Mouse (Mus musculus) cerebellum, adult 11-12 months (tissue): ENCODE measurements around the gene Zmynd11.
"Not testable (repeated sequence)": the region's sequence is repeated elsewhere in the genome, so short reads cannot be mapped to it uniquely, and the experiment has no call there.

ENCODE experiments used
- DNase-seq: peaks from one replicate; pipeline ENCODE4 v3.0.0; 2022

Zmynd11 gene

DNA sequence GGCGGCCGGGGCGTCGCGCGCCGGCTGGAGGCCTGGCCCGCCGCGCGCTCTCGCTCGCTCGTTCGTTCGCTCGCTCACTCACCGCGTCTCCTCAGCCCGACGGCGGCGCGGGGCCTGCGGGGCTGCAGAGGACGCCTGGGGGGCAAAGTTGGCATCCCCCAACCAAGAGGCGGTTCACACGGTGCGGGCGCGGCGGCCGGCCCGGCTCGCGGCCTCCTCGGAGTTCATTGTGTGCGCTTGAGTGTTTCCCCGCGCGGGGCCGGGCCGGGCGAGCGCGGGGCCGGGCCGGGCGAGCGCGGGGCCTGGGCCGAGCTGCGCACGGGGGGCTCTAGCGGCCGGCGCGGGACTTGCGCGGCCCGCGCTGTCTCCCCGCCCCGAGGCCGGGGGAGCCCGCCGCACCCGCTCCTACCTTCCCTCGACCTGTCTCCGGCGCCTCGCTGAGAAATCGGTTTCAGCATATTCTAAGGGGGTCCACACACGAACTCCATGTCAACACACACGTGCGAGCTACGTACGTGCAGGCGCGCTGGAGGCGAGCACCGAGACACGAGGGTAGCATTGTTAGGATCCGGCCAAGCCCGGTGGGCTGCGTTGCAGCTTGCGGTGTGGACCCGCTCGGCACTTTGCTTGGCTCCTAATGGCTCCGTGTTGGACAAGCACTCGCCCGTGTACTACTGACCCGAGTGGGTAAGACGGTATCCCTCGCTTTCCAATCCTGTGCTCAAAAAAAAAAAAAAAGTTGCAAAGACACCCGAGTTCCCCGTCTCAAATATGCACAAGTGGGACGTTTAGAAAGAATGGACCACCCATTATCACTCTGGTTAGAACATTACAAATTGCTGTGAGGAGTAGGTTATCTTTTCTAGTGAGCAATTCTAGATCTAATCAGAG, at the start of gene Zmynd11:
TSS of gene Zmynd11 (minus strand) at position 685 of the 891 bp plus-strand sequence.
- DNase-seq, result peak; percentile 63

DNA sequence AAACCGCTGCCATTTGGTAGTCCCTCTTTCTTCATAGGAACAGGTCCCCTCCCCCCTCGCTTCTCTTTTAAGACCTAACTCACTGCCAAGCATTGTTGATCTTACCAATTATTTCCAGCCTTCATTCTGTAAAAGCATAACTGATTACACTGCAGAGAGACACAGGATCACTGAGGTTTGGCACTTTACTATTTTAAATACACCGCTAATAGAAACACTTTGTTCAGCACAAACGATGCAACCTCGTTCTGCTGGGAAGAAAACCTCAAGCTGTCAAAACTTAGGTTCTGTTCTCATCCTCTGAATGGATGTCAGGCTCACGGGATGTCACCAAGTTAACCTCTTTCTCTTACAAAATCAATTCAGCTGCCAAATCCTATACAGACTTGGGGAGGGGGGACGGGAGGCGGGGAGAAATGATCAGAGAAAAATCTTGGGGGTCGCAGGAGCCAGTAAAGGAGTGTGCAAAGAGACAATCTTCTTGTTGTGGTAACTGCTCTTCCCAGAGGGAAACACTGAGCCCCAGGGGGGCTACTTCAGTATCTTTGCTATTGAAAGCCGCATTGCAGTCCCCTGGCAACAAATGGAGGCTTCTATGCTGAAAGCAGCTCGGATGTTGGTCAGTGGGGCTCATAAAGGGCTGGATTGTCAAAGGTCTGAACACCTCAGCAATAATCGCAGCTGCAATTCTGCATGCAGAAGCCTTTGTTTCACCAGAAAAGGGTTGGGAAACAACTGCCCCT, 30.9 kb upstream of the Zmynd11 start:
- DNase-seq, result no peak

DNA sequence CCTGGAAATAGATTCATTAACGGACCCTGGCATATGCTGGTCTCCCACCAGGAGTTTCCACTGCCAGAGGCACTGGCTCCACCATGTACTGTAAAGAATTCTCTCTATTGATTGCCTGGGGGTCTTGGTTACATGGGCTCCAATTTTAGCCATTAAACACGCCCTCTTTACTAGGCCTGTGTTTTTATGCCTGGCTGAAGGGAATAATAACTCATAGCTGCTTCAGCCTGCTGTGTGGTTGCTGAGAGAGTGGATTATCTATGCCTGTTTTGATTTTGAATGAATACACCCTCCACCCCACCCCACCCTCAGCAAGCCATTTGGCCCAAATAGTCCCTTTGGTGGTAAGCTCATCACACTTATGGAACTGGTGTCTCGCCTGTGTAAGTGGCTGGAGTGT, 20.9 kb upstream of the Zmynd11 start:
- no peak for DNase-seq

DNA sequence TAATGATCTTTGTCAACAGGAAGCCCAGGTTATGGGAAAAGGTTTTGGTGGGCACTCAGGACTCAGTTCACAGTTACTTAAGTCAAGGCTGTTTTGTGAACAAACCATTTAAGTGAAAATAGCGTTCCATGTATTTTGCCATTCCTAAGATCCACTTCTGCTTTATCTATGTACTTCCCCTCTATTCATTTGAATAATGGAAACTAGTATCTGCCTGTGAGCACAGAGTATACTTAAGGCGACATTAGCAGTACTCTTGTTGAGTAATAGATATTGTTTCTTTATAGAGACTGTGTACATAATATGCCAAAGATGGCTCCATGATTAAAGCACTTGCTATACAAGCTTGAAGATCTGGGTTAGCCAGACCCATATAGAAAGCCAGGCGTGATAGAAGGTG, 18.6 kb upstream of the Zmynd11 start:
- DNase-seq, result no peak

DNA sequence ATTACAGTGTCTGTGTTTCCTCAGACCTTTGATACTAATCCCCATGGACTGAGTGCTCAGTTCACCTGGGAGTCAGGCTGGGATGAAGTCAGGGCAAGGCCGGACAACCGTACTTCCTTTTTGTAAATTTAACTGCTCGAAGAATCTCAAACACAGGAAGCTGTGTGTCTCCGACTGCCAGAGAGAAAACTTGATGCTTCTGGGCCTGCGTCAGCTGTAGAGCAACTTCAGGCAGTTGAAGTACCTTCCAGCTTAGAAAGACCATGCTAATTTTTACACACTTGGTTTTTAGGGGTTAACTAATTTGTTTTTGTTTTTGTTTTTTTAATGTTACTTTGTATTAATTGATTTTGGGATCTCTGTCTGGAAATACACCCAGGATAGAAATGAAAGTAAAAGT, 10.8 kb upstream of the Zmynd11 start:
- no peak for DNase-seq

DNA sequence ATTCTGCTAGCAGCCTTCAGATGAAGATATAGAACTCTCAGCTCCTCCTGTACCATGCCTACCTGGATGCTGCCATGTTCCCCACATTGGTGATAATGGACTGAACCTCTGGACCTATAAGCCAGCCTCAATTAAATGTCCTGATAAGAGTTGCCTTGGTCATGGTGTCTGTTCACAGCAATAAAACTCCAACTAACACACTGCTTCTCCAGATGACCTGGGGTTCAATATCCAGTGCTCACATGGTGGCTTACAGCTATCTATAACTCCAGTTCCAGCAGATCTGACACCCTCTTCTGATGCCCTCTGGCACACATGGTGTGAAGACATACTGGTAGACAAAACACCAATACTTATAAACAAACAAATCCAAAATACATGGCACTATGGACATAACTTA, 8.9 kb upstream of the Zmynd11 start:
- no peak for DNase-seq

DNA sequence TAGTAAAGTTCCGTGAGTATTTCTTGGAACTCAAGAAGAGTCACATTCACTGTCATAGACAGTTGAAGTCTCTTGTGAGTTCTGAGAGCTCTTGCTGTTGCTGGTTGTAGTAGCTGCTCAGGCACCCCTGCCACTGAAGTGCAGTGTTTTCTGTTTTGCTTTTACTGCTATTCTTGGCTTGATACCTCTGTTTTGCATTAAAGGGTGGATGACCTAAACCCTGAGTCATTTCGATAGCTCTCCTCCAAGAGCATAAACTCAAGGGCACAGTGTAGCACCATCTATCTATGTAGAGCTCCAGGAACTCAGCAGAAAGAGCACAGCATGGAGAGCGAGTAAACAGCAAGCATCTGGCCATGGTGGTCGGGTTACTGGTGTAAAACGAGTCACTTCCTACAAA, 2.1 kb upstream of the Zmynd11 start:
- DNase-seq, result no peak

DNA sequence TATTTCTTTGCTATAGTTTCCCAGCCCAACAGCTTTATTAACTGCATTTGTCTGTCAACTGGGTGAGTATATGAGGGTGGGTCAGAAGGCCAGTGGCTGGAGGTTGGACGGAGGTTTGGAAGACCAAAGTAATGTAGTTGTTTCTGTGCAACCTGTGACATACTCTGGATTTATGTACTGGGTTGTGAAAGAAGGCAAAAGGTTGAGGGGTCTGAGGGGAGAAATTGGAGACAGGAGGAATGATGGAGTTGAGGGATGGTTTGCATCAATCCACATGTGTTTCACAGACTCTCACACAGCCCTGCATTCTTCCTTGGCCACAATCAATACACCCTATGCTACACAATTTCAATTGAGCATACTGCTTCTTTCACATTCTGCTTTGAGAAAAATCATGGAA, 1.4 kb upstream of the Zmynd11 start:
- DNase-seq, result no peak

DNA sequence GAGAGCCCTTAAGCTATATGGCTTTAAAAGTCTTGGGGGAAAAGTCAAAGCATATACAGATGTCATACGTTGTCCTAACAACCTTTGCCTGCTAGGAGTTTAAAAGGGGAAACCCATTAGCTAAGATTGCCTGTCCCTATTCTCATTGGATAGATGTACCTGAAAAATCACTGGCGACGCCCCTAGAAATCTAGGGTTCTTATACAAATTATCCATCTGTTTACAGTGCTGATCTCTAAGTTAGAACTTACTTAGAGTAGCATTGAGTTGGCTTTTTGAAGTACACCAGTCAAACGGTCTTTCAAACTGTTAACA, 364 bp upstream of the Zmynd11 start:
- DNase-seq, result no peak

DNA sequence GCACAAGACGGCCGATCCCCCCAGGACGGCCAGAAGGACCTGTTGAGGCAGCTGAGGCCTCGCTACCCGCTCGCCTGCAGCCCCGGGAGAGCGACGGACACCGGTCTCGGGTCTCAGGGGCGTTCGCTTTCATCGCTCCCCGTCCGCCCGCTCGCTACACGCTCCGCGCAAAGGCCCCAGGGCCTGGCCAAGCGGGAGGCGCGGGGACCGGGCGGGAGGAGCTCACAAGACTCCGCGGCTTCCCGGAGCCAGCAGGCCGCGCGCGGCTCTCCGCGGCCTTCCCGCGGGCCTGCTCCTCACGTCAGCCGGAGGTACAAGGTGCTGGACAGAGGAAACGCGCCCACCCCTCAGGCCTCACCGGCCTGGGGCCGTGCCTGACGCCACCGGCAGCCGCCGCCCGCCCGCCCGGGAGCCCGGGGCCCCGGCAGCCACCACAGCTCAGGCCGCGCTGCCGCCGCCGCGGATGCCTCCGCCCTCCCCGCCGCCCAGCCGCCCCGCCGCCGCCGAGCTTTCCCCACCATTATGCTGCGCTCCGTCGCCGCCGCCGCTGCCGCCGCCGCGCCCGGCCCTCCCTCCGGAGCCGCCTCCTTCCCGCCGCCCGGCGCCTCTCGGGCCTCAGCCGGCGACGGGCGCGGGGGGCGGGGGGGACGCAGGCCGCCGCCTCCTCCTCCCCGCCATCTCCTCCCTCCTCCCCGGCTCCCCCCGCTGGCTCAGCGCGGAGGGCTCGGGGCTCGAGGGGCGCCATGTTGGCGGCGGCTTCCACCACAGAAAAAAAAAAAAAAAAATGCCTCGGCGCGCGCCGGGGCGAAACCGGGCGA, 1.1 kb downstream of the Zmynd11 start:
- peak; percentile 72 for DNase-seq

DNA sequence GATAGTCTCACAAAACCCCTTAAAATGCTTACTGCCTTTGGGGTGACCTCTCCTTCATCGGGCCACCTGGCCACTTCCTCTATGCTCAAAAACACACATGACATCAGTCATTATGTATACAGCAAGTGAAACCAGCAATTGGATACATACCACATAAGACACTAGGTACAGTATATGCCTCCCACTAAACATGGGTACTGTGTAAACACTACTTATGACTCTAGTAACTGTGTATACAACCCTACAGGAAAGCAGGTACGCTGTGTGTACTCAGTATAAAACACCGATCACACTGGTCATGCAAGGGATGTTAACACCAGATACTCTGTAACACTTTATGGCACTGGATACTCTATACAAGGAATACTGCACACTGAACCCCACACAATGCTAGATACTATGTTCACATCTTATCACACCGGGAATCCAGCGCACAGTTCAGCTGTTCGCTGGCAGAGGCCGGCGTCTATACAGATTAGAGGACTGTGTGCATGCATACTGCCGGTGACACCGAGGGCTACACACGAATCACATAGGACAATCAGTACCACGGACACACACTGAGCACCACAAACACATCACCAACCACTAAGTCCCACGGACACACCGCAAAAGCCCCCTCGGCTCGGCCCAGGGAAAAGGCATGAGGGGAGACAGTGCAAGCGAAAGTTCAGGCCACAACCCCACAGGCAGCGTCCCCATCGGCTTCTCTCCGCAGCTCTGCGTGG, 1.9 kb downstream of the Zmynd11 start:
- DNase-seq, result no peak

DNA sequence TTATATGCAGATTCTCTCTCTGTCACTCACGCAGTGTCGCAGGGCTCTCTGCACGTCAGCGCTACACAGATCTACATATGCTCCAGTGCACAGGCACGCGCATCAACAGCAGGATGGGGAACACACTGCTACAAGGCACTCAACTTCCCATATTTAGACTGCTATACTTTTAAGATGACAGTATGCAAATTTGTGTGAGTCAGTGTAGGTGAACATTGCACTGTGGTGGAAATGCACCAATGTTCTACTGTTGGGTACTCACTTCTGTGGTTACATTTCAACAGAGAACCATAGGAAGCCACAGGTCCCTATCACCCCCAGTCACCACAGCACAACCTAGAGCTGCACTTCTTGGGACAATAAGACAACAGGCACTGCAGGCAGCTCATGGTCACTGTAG, 5.1 kb downstream of the Zmynd11 start:
- no peak for DNase-seq

DNA sequence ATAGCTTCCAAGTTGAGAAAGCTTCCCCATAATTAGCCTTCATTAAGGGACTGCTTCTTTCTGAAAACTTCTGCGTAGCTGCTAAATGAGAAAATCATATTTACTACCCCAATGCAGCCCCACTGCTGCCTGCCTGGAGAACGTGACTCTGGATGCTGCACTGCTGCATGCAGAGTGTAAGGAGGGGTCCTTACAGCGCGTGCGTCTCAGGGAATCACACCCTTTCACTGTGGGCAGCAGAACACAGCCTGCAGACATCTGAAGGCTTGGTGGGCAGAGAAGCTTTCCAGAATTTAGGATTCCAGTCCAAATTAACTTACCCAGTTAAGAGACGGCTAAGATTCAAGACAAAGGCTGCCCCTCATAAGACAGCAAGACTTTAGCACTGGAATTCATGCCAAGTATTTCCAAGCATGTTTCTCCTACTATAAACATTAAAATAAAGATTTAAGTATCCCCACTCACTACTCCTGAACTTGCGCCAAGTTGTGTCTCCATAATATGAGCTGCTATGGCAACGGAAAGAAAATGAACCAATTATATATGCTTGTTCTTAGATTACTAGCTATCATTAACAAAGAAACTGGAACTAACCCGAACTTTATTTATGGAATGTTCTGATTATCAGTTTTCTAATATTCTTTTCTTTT, 7.2 kb downstream of the Zmynd11 start:
- no peak for DNase-seq

DNA sequence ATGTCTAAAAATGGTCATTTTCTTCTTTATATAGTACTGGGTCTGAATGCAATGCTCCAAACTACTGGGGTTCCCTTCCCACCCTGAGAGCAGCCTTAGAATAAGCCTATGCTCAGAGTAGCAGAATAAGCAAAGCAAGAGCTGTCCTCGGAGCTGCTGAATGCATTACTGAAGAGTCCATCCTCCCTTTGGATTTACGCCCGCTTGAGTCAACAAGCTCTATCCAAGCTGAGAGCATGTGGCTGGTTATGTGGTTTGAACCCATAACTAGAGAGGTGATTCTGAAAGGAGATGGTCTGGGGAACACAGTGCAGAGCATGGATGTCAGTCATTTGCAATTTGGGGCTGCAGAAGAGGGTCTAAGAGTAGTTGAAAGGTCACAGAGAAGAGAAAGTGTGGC, 11.4 kb downstream of the Zmynd11 start:
- DNase-seq, result no peak

DNA sequence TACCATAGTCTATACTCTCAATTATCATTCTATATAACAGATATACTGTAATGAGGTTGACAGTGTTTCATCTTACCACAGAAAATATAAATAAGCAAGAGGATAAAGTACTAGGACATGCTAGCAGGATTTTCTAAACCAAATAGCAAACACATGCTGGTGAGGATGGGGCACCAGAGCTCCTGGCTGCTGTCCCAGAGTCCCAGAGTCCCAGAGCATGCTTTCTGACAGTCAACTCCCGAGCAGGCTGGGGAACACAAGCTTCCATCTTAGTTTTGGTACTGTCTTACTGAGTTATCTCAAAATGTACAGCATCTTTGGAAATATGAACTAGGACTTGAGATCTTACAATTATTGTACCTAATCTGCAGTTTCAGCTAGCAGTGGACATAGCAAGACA, 14.8 kb downstream of the Zmynd11 start:
- DNase-seq, result peak; percentile 32

DNA sequence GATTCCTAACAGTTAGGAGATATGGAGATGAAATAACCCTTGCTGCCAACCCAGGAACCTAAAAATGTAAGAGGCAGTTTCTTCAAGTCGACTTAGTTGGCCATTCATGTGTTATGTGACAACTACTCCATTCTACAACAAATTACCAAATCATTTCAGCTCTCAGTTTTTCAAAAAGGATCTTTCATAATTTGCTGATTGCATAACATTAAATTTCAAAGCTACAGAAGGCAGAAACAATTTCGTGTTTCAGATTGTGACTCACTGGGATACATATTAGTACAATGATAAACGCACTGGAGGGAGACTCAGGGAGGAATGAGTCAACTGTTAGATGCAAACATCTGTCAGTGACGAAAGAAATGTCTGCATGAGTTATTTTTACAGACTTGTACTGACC, 15.3 kb downstream of the Zmynd11 start:
- DNase-seq, result no peak

DNA sequence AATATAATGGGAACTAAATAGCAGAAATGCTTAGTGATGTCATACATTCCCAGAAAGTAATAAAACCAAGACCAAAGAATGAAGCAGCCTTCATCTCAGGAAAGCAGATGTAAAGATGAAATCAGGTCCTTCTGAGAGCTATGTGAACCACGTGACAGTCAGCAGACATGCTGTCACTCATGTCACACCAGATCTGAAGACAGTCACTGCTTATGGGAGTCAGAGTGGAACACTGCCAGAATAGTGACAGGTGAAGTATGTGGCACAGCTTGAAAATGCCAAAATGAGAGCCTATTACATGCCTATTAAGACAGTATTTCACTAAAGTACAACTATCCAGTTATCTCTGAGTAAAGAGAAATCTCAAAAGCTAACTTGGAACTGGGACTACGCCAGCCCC, 26.9 kb downstream of the Zmynd11 start:
- DNase-seq, result no peak

DNA sequence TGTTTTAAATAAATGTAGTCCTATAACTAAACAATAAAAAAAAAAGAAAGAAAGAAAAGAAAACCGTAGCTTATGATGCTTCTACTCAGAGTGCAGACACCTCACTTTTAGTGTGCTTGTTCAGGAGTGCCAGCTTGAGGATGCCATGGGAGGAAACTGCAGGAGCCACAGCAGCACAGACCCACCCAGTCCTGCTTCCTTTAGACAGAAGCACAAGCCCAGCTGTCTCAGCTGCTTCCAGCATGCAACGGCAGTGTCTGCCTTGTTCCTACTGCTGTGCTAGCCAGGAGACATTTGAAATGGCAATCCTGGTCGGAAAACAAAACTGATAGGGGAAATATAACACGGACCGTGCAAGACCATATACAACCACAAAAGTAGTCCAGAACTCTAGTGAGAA, 28.1 kb downstream of the Zmynd11 start:
- no peak for DNase-seq

DNA sequence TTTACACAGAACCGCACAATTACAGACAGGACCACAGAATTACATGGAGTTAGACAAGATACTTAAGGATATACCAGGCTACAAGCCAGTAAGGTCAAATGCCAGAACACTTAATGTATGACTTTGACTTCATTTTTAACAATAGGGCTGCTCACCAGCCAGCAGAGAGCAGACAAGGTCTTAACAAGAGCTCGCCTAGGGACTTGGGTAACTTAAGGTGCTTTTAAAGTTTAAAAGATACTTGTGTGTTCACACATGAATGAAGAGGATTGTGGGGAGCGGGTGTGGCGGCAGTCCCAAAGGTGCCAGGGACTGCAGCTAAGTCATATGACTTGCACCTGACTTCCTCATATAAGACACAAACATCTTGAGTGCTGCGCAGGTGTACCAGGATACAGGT, 32.9 kb downstream of the Zmynd11 start:
- DNase-seq, result not testable (repeated sequence)

DNA sequence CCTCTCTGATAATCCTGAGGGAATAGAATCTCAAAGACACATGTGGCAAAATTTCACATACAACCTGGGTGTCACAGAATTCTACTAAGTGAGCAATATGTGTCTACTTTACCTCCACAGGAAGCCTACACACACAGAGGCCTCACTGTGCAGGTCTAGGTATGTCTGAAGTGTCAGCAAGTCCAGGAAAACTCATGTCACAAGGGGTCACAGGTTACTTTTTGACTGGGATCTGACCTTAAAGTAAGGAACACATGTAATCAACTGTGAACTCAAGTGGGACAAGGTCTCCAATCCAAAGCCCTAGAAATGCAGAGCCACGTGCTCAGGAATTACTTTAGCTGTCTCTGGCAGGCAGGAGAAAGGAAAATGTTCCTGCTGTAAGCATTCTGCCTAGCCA, 36.1 kb downstream of the Zmynd11 start:
- no peak for DNase-seq

DNA sequence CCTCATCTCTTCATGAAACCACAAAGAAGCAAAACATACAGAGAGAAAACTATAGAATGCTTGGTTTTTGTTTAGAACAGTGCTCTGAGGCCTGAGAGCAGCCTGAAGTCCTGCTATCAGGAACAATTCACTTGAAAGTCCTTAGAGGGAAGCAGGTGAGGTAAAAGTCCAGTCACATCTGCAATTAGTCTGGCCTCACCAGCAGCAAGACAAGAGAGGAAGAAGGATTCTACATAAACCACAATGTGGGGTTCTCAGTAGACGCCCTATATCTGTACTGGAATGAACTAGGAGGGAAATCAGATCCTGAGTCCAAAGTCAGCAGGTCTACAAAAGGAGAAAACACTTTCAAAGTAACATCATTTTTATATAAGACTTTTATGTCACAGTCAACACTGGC, 49.9 kb downstream of the Zmynd11 start:
- no peak for DNase-seq

DNA sequence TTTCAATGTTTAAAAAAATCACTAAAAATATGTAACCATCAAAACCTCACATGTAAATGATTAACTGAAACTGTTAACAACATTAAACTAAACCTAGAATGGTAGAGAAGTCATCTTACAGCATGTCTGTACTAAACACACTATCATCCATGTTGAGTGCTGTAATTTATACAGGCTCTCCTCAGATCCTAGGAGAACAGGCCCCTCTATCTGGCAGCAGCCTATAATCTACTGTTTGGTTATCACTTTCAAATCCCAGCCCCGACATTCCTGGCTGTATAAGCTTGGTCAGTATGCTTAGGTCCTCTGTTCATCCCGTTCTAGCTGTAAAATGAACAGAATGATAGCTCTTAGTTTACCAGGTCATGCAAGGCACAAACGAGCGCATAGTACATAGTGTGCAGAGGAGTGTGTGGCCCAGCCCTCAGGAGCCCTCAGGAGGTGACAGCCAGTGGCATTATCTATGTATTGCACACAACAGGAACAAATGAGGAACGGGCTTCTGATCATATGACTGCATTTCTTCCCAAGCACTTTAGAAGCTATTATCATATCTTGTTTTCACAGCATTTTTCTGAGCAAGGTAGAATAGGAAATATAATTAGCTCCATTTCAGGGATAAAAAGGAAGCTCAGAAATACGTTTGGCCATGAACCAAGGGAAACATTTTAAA, 51.5 kb downstream of the Zmynd11 start:
- no peak for DNase-seq
